Mouse (Mus musculus) thymus, adult 2 months (tissue): ENCODE results near the gene Pax5. TPM values are rescaled to one million over a fixed set of nuclear protein-coding genes. Genes with fewer than 3 reads are reported as not detected.

ENCODE experiments used
- DNase-seq: peaks from one replicate; pipeline ENCODE4 v3.0.0; 2021
- H3K27ac ChIP-seq: fragments of 200-500 bp; 2 replicates; pipeline ENCODE4 v1.5.1; 2012; ENCODE audit warnings: low read length, control low read depth; ENCODE audit not compliant: control insufficient read depth, insufficient read depth
- H3K27me3 ChIP-seq: fragments of 200-500 bp; 2 replicates; pipeline ENCODE4 v1.6.1; 2012; ENCODE audit warnings: mild to moderate bottlenecking, low read length, moderate library complexity, mixed read lengths; ENCODE audit not compliant: control insufficient read depth, insufficient read depth
- H3K36me3 ChIP-seq: fragments of 200-500 bp; 2 replicates; pipeline ENCODE4 v1.6.1; 2012; ENCODE audit warnings: mild to moderate bottlenecking, low read length, moderate library complexity; ENCODE audit not compliant: control insufficient read depth, insufficient read depth
- H3K4me1 ChIP-seq: fragments of 200-500 bp; replicated peaks from 2 replicates; pipeline ENCODE4 v1.6.1; 2012; ENCODE audit warnings: low read length; ENCODE audit not compliant: control insufficient read depth, insufficient read depth
- H3K4me3 ChIP-seq: fragments of 200-500 bp; 2 replicates; pipeline ENCODE4 v1.5.1; 2012; ENCODE audit warnings: mild to moderate bottlenecking, low read length, control low read depth, moderate library complexity; ENCODE audit not compliant: control insufficient read depth, insufficient read depth
- CTCF ChIP-seq: fragments of 200-500 bp; IDR thresholded peaks from 2 replicates; pipeline ENCODE4 v1.5.1; 2012; ENCODE audit warnings: mild to moderate bottlenecking, control low read depth, low read length, moderate library complexity, borderline replicate concordance; ENCODE audit not compliant: control insufficient read depth, poor library complexity, insufficient read depth; ENCODE audit errors: extremely low read depth
- POLR2A ChIP-seq: fragments of 200-500 bp; IDR thresholded peaks from 2 replicates; pipeline ENCODE4 v1.6.1; 2012; ENCODE audit warnings: mild to moderate bottlenecking, low read length, control low read depth, moderate library complexity; ENCODE audit not compliant: control insufficient read depth, poor library complexity, insufficient read depth; ENCODE audit errors: extremely low read depth
- WGBS: fragments of 180-500 bp; shearing (Covaris S2); methylation state at CpG from one replicate; pipeline ENCODE4 v1.1.7; 2018; 5-methylcytosine and 5-hydroxymethylcytosine counted together
- polyA plus RNA-seq: library from polyadenylated mRNA; depleted of rRNA; stranded (reverse); fragments of >200 nt; gene quantifications from 2 replicates; pipeline ENCODE4 v1.2.3, GENCODE M21; 2012

Pax5 gene
- polyA plus RNA-seq, 1 experiment: 2.7 TPM

DNA sequence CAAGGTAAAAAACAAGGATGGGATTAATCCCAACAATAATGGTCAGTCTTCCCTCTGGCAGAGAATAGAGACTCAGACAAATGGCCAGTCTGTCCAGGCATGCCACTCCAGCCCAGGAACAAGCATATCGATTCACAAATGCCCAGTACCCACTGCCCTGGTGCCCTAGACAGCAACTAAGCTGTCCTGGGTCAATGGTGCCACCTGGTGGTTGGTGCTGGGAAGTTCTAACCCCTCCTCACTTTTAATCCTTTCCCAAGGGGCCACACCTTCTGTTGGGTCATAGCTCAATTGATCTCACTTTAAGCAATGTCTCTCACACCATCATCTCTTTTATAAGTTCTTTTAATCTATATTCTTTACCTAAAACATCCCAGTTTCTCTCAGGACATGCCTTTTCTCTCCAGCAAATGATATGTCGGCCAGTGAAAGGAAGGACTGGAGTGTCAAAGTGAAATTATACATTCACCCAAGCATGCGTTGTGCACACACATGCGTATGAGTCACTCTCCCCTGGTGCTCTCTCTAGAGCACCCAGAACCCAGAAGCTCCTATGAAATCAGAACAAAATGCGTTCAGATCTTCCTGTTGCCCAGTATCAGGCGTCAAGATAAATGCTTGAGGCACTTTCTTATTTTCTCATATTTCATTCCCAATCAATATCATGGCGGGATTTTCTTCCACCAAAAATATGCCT is 40.7 kb downstream of the Pax5 start:
- peak; percentile 21 for DNase-seq
- Histone ChIP-seq H3K27ac (no peak overlapping the region), H3K4me1 (0 out of 2 replicates have a peak, but pooled peaks cover 3% of the 10 kb centered on the region), H3K27me3 (peaks cover 4% of the 10 kb centered on the region; the same call in 1 of the 2 replicates), H3K4me3 (no peak overlapping the region), H3K36me3 (no peaks in the 10 kb centered on the region)
- TF ChIP-seq POLR2A (no peak), CTCF (no peak)
- 96% methylated on average over 7 of the region's 7 CpGs for WGBS

- no peak overlapping the region for H3K4me3 ChIP-seq
- H3K27ac ChIP-seq: no peak overlapping the region
- no peak for DNase-seq
- WGBS: 92% methylated on average over 6 of the region's 6 CpGs
- no peaks in the 10 kb centered on the region for H3K36me3 ChIP-seq
- 0 out of 2 replicates have a peak, but pooled peaks cover 3% of the 10 kb centered on the region for H3K4me1 ChIP-seq
- TF ChIP-seq CTCF (no peak), POLR2A (no peak)
- H3K27me3 ChIP-seq: peaks cover 8% of the 10 kb centered on the region
These were observed 41.7 kb downstream of the Pax5 start for GRCm38 (mm10) chr4:44668574-44668973.

DNA sequence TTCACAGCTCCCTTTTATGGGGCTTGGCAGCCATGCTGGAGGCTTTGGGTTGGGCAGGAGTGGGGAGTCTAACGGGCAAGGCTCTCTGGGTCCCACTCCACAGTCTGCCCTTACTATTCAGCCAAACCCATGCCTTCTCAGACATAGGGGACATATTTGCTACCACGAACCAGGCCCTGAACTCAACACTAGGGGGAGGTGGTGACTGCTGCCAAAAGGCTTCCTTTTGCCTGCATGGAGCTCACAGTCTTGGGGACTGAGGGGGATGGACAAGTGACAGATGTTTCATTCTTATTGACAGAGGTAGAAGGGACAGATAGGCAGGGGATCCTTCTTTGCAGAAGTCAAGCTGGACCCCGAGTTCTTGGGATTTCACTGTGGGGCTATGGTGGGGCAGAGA is 42.1 kb downstream of the Pax5 start:
- no peak overlapping the region for H3K27ac ChIP-seq
- H3K27me3 ChIP-seq: peaks cover 12% of the 10 kb centered on the region

GRCm38 (mm10) chr4:44667369-44667768 is 42.9 kb downstream of the Pax5 start:
- Histone ChIP-seq H3K36me3 (no peaks in the 10 kb centered on the region), H3K4me1 (0 out of 2 replicates have a peak, but pooled peaks cover 3% of the 10 kb centered on the region), H3K4me3 (no peak overlapping the region), H3K27ac (no peak overlapping the region), H3K27me3 (peaks cover 12% of the 10 kb centered on the region)
- DNase-seq: no peak
- 84% methylated on average over 6 of the region's 6 CpGs for WGBS
- TF ChIP-seq CTCF (no peak), POLR2A (no peak)

More for the DNA sequence above, 42.1 kb downstream of the Pax5 start:
- Histone ChIP-seq H3K4me3 (no peak overlapping the region), H3K36me3 (no peaks in the 10 kb centered on the region), H3K4me1 (0 out of 2 replicates have a peak, but pooled peaks cover 3% of the 10 kb centered on the region)
- DNase-seq: no peak
- 82% methylated on average over 3 of the region's 3 CpGs for WGBS
- TF ChIP-seq POLR2A: no peak
- TF ChIP-seq CTCF: no peak

GRCm38 (mm10) chr4:44664767-44665056 is 45.6 kb downstream of the Pax5 start:
- no peak for DNase-seq
- no peaks in the 10 kb centered on the region for H3K4me1 ChIP-seq
- H3K27ac ChIP-seq: no peak overlapping the region
- WGBS: 51% methylated on average over 6 of the region's 6 CpGs
- peaks cover 12% of the 10 kb centered on the region for H3K27me3 ChIP-seq
- no peaks in the 10 kb centered on the region for H3K36me3 ChIP-seq
- TF ChIP-seq POLR2A (no peak), CTCF (no peak)
- no peak overlapping the region for H3K4me3 ChIP-seq

DNA sequence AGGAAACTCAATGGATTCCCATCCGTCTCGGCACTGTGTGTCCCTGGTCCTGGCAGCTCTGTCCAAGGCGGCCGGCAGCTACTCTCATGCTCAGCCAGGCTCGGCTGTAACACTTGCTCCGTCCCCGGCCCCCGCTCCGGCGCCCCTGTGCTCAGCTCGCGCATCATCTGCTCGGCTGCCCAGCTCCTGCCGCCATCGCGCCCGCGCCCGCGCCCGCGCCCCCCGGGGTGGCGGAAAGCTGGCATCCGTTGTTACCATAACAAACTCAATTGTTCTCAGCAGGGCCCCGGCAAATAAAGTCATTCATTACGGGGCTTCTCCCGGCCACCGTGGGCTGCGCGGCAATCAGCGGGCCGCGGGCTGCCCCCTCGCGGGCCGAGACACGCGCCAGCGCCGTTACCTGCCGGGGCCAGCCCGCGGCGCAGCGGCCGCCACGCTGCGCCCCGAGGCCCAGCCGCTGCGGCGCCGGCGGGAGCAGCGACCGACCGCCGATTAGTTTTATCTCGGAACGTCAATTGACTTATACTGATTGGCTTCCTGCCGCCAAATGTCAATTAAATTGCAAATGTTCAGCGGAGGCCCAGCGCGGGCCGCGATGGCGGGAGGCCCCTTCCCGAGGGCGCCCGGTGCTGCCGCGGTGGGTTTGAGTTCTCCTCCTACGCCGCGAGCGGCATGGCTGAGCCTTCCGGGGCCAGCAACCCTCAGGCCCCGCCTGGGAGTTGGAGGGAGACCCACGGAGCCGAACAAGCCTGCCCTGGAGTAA is 46.1 kb downstream of the Pax5 start:
- DNase-seq: no peak
- WGBS: 3% methylated on average over 81 of the region's 81 CpGs
- no peaks in the 10 kb centered on the region for H3K4me1 ChIP-seq
- no peak overlapping the region for H3K27ac ChIP-seq
- peaks cover 12% of the 10 kb centered on the region for H3K27me3 ChIP-seq
- H3K36me3 ChIP-seq: no peaks in the 10 kb centered on the region
- TF ChIP-seq CTCF (no peak), POLR2A (no peak)
- H3K4me3 ChIP-seq: no peak overlapping the region
